Mouse (Mus musculus) bone marrow macrophage, adult 2 months (primary cell): ENCODE measurements at regions not wholly inside any gene's neighbourhood (a gene's known extent, or its start where the extent isn't known, plus 50 kb on each side); places are given as distances from the start of the nearest gene placed in this dataset.
A peak's percentile ranks its signal among the peaks of the same experiment; 100 is the strongest.

Source experiments
- H3K27ac ChIP-seq: 2 replicates; pipeline ENCODE4 v1.5.1; 2012; ENCODE audit warnings: low read depth, low read length; ENCODE audit not compliant: insufficient read depth
- H3K4me1 ChIP-seq: 2 replicates; pipeline ENCODE4 v1.6.1; 2012; ENCODE audit warnings: low read length; ENCODE audit not compliant: control insufficient read depth, insufficient read depth
- H3K4me3 ChIP-seq: 2 replicates; pipeline ENCODE4 v1.5.1; 2012; ENCODE audit warnings: mild to moderate bottlenecking, low read length, moderate library complexity; ENCODE audit not compliant: insufficient read depth
- CTCF ChIP-seq: IDR thresholded peaks from 2 replicates; pipeline ENCODE4 v1.5.1; 2012; ENCODE audit warnings: low read depth, mild to moderate bottlenecking, low read length, moderate library complexity
- POLR2A ChIP-seq: IDR thresholded peaks from 2 replicates; pipeline ENCODE4 v1.6.1; 2012; ENCODE audit warnings: mild to moderate bottlenecking, low read depth, low read length, borderline replicate concordance

DNA sequence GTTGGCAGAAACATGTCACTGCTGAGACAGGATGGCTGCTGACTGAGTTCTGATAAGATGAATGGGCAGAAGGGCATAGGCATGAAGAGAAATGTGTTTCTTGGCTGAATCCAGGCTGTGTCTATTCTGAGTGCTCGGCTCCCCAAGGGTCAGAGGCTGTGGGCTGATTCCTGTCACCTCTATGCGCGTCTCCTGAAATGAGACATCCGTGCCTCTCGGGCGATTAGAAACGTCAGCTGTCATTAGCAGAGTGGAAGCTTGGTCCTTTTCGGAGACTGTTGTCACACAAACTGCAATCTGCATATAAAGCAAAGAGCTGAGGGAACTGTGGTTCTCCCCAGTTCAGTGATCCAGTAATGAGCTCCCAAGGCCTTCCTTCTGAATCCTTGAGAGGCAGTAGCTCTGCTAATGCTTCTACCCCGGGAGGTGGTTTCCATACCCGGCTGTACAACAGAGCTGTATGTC, 108.8 kb downstream of the Atp23 start:
- TF ChIP-seq POLR2A (no peak), CTCF (no peak)
- Histone ChIP-seq H3K4me3 (no peak overlapping the region), H3K27ac (no peak overlapping the region), H3K4me1 (no peaks in the 10 kb centered on the region)

GRCm38 (mm10) chr10:126788277-126788676, 112.9 kb downstream of the Atp23 start:
- Histone ChIP-seq H3K4me1 (no peaks in the 10 kb centered on the region), H3K27ac (no peak overlapping the region), H3K4me3 (no peak overlapping the region)
- TF ChIP-seq POLR2A (no peak), CTCF (no peak)

DNA sequence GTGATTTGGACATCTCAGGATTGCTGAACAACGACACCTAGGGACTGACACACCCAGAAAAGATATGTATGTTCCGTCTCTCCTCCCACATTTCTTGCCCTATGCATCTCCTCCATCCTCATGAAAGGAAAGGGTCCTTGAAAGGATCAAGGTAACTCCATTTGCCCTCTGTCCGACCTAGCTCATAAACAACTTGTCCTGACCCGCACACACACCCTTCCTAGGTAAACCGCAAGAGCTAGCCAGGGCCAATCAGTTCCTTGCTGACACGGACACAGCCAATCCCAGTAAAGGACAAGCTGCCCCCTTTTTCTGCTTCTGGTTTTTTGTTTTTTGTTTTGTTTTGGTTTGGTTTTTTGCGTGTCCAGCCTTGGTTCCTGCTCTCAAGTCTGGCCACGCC, 118.0 kb downstream of the Atp23 start:
- Histone ChIP-seq H3K27ac (no peak overlapping the region), H3K4me1 (no peaks in the 10 kb centered on the region), H3K4me3 (no peak overlapping the region)
- TF ChIP-seq CTCF (no peak), POLR2A (no peak)

DNA sequence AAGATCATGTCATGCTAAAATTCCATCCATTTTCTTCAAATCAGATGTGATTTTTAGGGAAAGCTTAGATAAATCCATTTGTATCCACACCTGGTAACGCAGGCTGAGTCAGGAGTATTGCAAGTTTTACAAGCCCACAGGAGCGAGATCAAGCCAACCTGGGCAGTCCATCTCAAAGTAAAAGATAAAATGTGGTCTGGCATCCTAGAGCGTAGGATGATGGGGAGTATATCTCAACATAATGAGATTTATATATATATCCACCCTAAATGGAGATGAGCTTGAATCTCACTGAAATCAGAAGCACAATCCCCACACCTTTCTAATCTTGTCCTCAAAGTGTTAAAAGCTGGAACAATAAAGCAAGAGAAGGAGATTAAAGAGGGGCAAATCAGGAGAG, 124.6 kb downstream of the Atp23 start:
- H3K4me3 ChIP-seq: no peak overlapping the region
- H3K27ac ChIP-seq: no peak overlapping the region
- TF ChIP-seq CTCF (no peak), POLR2A (no peak)
- H3K4me1 ChIP-seq: no peaks in the 10 kb centered on the region

DNA sequence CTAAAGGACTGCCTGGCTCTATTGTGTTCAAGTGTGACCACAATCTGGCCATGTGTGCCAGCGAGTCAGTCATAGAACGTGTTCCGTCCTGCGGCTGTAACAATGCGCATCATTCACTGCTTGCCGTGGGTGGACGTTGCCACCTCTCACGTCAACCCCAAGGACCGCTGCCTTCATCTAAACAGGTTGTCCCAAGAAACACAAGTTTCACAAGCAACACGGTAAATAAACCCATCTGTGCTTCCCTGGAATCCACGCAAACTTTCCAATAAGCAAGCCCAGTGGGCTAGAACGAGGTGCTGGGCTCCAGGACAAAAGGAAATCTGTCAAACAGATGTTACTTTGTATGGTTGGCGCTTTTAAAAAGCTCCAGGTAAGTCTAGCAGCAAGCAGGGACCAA, 125.2 kb downstream of the Atp23 start:
- H3K27ac ChIP-seq: no peak overlapping the region
- TF ChIP-seq POLR2A (no peak), CTCF (no peak)
- H3K4me1 ChIP-seq: no peaks in the 10 kb centered on the region
- H3K4me3 ChIP-seq: no peak overlapping the region

GRCm38 (mm10) chr10:126770446-126771020, 130.6 kb downstream of the Atp23 start:
- TF ChIP-seq CTCF (no peak), POLR2A (no peak)
- H3K4me3 ChIP-seq: no peak overlapping the region
- H3K27ac ChIP-seq: no peak overlapping the region
- no peaks in the 10 kb centered on the region for H3K4me1 ChIP-seq

DNA sequence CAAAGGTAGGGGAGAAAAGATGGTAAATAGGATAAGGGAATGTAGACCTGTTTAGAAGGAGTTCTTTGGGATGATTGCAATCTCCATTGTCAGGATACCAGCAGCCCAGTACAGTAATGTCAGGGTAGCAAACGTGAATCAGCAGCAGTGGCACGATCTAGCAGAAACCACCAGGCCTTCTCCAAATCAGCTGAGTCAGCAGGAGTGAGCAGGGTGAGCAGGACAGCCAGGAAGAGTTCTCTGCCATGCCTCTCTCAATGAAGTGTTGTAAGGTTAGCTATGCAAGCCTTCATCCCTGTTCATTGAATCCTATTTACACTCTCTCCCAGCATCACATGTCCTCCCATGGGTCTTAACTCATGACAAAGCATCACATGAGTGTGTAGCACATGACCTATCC, 135.5 kb downstream of the Atp23 start:
- H3K4me1 ChIP-seq: no peaks in the 10 kb centered on the region
- TF ChIP-seq CTCF (no peak), POLR2A (no peak)
- H3K4me3 ChIP-seq: no peak overlapping the region
- H3K27ac ChIP-seq: peak overlapping the region; percentile 55

DNA sequence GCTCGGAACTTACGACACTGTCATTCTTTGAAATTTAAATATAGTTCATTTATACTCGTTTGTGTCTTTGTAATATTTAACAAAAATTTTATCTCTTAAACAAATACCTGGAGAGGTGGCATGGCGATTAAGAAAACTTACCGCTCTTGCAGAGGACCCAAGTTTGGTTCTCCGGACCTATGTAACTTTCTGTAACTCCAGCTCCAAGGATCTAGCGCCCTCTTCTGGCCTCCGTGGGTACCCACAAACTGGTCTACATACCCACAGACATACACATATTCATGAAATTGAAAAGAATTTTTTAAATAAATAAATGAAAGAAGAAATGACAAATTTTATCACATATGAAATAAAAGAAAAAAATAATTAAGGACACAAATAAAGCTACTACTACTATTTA, 136.4 kb downstream of the Atp23 start:
- no peaks in the 10 kb centered on the region for H3K4me1 ChIP-seq
- TF ChIP-seq CTCF: no peak
- TF ChIP-seq POLR2A: no peak
- H3K4me3 ChIP-seq: no peak overlapping the region
- H3K27ac ChIP-seq: no peak overlapping the region

DNA sequence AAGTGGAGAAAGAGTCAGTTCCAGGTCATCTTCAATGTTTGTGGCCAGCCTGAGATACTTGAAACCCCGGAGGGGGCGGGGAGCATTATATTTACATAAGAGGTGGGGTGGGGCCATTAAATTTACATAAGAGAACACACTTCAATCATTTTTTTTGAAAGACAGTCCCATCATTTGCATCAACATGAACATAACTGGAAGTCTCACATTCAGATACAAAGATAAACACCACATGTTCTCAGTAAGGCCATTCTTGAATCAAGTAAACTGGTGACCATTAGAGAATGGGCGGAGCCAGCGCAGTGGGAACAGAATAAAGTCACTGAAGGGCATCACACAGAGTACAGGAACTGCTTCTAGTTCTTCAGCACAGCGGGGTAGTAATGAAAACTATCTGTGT, 137.2 kb downstream of the Atp23 start:
- TF ChIP-seq POLR2A (no peak), CTCF (no peak)
- H3K4me3 ChIP-seq: no peak overlapping the region
- H3K4me1 ChIP-seq: no peaks in the 10 kb centered on the region
- no peak overlapping the region for H3K27ac ChIP-seq

DNA sequence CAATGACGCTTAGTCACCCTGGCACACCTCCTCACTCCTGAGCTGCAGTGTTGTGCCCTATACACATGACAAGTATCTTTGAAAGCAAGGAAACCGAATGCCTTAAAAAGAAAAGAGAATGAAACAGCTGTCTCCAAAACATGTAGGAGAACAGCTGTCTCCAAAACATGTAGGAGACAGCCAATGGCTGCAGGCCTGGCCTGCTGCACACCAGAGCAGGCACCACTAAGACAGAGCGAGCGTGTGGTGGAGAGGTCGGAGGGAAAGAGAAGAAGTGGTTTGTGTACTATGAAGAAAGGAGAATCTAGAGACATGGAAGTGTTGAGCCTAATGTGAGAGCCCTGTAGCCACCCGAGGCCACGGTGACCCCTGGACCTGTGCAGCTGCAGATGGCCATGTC, 142.5 kb downstream of the Atp23 start:
- Histone ChIP-seq H3K4me3 (no peak overlapping the region), H3K27ac (no peak overlapping the region), H3K4me1 (no peaks in the 10 kb centered on the region)
- no peak for TF ChIP-seq CTCF
- no peak for TF ChIP-seq POLR2A

DNA sequence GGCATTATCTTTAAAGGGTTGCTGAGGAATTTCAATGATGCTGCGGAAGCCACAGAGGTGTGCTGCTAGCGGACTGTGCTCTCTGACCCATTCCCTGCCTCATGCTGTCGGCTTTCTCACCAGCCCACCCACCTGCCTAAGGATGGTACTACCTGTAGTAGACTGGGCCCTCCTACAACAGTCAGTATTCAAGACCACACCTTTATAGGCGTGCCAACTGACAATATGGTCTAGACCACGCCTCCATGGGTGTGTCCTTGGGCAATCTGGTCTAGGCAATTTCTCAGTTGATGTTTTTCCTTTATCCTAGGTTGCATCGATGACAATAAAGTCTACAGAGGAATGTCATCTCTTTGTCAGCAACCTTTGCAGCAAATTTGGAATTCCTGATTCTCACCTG, 148.0 kb downstream of the Atp23 start:
- H3K4me1 ChIP-seq: no peaks in the 10 kb centered on the region
- TF ChIP-seq CTCF: no peak
- TF ChIP-seq POLR2A: no peak
- H3K4me3 ChIP-seq: no peak overlapping the region
- H3K27ac ChIP-seq: no peak overlapping the region
